Mouse (Mus musculus): ENCODE data around the gene Slc35e1.

The Slc35e1 gene

GRCm38 (mm10) chr8:72485456-72486199 is 6.8 kb downstream of the Slc35e1 start:
- DNase-seq (ENCODE audit: low spot score): no peak

GRCm38 (mm10) chr8:72474826-72475546 is 17.4 kb downstream of the Slc35e1 start, which contains the start of gene Cherp:
Gene Cherp, minus strand, starts transcription at chr8:72475226.
- DNase-seq (ENCODE audit: low spot score): peak; percentile 86

- DNase-seq (ENCODE audit: low spot score): no peak
Measured at GRCm38 (mm10) chr8:72470684-72471083, 21.7 kb downstream of the Slc35e1 start.

- no peak for DNase-seq (ENCODE audit: low spot score)
Measured at GRCm38 (mm10) chr8:72469984-72470383, 22.4 kb downstream of the Slc35e1 start.

- no peak for DNase-seq (ENCODE audit: low spot score)
Measured at GRCm38 (mm10) chr8:72469243-72469642, 23.2 kb downstream of the Slc35e1 start.

- DNase-seq (ENCODE audit: low spot score): no peak
Measured at GRCm38 (mm10) chr8:72464211-72464610, 28.2 kb downstream of the Slc35e1 start.

- DNase-seq (ENCODE audit: low spot score): no peak
Measured at GRCm38 (mm10) chr8:72459881-72460533, 32.4 kb downstream of the Slc35e1 start.

GRCm38 (mm10) chr8:72458457-72458856 is 34.0 kb downstream of the Slc35e1 start:
- DNase-seq (ENCODE audit: low spot score): no peak

GRCm38 (mm10) chr8:72457806-72458205 is 34.6 kb downstream of the Slc35e1 start:
- DNase-seq (ENCODE audit: low spot score): no peak

GRCm38 (mm10) chr8:72455317-72455716 is 37.1 kb downstream of the Slc35e1 start:
- no peak for DNase-seq (ENCODE audit: low spot score)

GRCm38 (mm10) chr8:72453904-72454303 is 38.5 kb downstream of the Slc35e1 start:
- DNase-seq (ENCODE audit: low spot score): no peak

GRCm38 (mm10) chr8:72451516-72451915 is 40.9 kb downstream of the Slc35e1 start:
- DNase-seq (ENCODE audit: low spot score): no peak

- no peak for DNase-seq (ENCODE audit: low spot score)
Measured at GRCm38 (mm10) chr8:72445071-72445470, 47.3 kb downstream of the Slc35e1 start.

- DNase-seq (ENCODE audit: low spot score): no peak
Measured at GRCm38 (mm10) chr8:72443994-72444350, 48.4 kb downstream of the Slc35e1 start.

- peak; percentile 82 for DNase-seq (ENCODE audit: low spot score)
Measured at GRCm38 (mm10) chr8:72443338-72443993, 48.9 kb downstream of the Slc35e1 start, which contains the start of the genes Calr3 and 1700030K09Rik. Gene Calr3, minus strand, starts transcription at chr8:72443870. Gene 1700030K09Rik, plus strand, starts transcription at chr8:72443880.

- no peak for DNase-seq (ENCODE audit: low spot score)
Measured at GRCm38 (mm10) chr8:72438248-72439015, 54.0 kb downstream of the Slc35e1 start.

GRCm38 (mm10) chr8:72434952-72435351 is 57.5 kb downstream of the Slc35e1 start:
- peak; percentile 17 for DNase-seq (ENCODE audit: low spot score)

All from ovary, postnatal 10 days (tissue).